Mouse (Mus musculus): ENCODE results near the gene Oosp2. TPM values are rescaled to one million over a fixed set of nuclear protein-coding genes. Genes with fewer than 3 reads are reported as not detected.

Gene Oosp2
- polyA plus RNA-seq, 1 experiment, result not detected

DNA sequence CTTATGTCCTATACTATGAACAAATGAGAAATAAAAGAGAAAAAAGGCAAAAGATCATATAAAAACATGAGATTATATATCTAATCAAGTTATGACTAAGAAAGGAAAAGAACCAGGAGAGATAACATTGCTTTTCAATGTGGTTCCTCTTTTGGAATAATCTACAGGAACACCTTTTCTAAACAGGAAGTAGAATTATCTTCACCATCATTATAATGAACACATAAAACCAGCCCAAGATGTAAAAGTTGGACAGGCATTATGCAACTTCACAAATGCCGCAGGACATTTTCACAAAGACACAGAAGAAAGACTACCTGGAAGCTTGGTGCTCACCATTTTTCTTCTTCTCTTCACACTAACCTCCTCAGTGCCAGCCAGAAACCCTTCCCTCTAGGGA is 47.3 kb downstream of the Oosp2 start:
- Histone ChIP-seq H3K4me3 (replicated peaks; ENCODE audit: extremely low read depth, low read depth, low read length) (no peak overlapping the region), H3K4me1 (ENCODE audit: control insufficient read depth, insufficient read depth, low read length) (peaks cover 2% of the 10 kb centered on the region; the same call in 1 of the 2 replicates)
- WGBS, result 52% methylated on average over 1 of the region's 1 CpGs
- TF ChIP-seq POLR2A (IDR thresholded peaks at IDR 0.05; ENCODE audit: borderline replicate concordance, extremely low read depth, low read depth, low read length), result no peak
- TF ChIP-seq CTCF (IDR thresholded peaks at IDR 0.05; ENCODE audit: insufficient read depth, low read length), result no peak
- DNase-seq, result no peak

DNA sequence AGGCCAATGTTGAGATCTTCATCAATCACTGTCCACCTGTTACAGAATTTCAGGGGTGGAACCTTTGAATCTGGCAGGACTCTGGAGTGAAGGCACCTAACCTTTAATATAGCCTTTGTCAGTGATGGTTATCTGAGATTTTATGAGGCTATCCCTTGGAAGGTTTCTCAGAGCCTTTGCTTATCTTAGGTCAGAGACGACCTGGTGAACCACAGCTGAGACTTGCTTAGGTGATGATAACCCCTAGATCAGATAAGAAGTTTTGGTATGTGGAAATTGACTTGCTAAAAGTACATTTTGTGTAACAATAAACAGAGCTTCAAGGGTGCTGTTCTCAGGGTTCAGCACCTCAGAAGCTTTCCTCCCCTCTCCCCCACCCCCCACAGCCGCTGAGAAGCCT is 48.1 kb downstream of the Oosp2 start:
- DNase-seq, result no peak
- H3K4me1 ChIP-seq (ENCODE audit: control insufficient read depth, insufficient read depth, low read length), result peaks cover 2% of the 10 kb centered on the region; the same call in 1 of the 2 replicates
- TF ChIP-seq POLR2A (IDR thresholded peaks at IDR 0.05; ENCODE audit: borderline replicate concordance, extremely low read depth, low read depth, low read length), result no peak
- TF ChIP-seq CTCF (IDR thresholded peaks at IDR 0.05; ENCODE audit: insufficient read depth, low read length), result no peak
- no peak overlapping the region for H3K4me3 ChIP-seq (replicated peaks; ENCODE audit: extremely low read depth, low read depth, low read length)
- 47% methylated on average over 2 of the region's 2 CpGs for WGBS

DNA sequence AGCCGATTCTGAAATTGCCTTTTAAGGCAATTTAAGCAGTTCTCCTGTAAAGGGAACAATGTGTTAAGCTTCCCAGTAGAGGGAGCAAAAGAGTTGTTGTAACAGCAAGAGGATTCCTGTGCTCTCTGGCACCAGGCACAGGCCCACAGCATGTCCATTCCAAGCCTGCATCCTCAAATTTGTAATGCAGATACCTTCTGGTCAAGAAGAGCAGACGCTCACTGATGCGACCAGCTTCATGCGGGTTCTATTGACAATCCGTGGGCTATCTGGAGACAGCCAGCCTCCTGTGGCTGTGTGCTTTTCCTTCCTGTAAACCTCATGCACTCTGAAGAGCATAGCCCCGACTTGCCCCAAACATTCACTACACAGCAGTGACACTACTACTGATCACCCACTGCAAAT is 48.8 kb downstream of the Oosp2 start:
- 14% methylated on average over 6 of the region's 6 CpGs for WGBS
- H3K4me3 ChIP-seq (replicated peaks; ENCODE audit: extremely low read depth, low read depth, low read length), result no peak overlapping the region
- TF ChIP-seq CTCF (IDR thresholded peaks at IDR 0.05; ENCODE audit: insufficient read depth, low read length) (peak; percentile 47; the same call in 1 of the 2 replicates), POLR2A (IDR thresholded peaks at IDR 0.05; ENCODE audit: borderline replicate concordance, extremely low read depth, low read depth, low read length) (no peak)
- no peak for DNase-seq
- peaks cover 2% of the 10 kb centered on the region; the same call in 1 of the 2 replicates for H3K4me1 ChIP-seq (ENCODE audit: control insufficient read depth, insufficient read depth, low read length)

DNA sequence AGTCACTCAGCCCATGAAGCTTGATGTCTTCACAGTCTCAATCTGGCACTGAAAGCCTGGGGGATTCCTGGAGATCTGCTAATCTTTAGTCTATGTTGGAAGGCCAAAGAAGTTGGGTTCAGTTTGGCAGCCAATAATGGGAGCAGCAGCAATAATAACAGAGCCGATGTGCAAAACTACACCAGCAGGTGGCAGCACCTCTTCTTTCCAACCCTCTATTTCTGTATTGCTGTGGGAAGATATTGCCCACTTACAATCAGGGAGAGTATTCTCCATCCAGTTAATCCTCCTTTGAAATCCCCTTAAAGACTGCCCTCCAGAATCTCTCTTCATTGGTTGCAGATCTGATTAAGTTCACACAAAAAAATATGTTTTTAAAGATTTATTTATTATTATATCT is 52.2 kb downstream of the Oosp2 start:
- 7% methylated on average over 1 of the region's 1 CpGs for WGBS
- no peak overlapping the region for H3K4me3 ChIP-seq (replicated peaks; ENCODE audit: extremely low read depth, low read depth, low read length)
- DNase-seq, result peak; percentile 25
- no peak for TF ChIP-seq POLR2A (IDR thresholded peaks at IDR 0.05; ENCODE audit: borderline replicate concordance, extremely low read depth, low read depth, low read length)
- TF ChIP-seq CTCF (IDR thresholded peaks at IDR 0.05; ENCODE audit: insufficient read depth, low read length), result peak; percentile 45
- no peaks in the 10 kb centered on the region for H3K4me1 ChIP-seq (ENCODE audit: control insufficient read depth, insufficient read depth, low read length)

DNA sequence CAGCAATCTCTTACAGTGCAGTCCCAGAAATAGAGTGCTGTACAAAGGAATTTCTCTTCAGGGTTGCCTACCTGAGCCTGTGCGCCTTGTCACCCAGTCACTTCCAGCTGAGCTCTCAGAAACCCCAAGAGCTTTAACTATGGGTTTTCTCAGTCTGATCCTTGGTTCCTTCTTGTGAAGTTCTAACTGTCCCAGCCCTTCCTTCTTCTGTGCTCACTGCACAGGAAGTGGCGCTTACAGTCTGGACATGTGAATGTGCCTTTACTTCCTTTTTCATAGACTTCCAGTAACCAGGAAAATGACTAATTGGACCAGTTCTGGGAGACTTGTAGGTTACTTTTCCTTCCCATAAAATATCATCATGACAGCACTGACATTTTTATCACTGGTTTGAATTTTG is 55.8 kb downstream of the Oosp2 start, which contains the start of gene Ms4a6d:
Gene Ms4a6d (minus strand): TSS at position 247 of the 400 bp plus-strand sequence.
- Histone ChIP-seq H3K4me3 (replicated peaks; ENCODE audit: extremely low read depth, low read depth, low read length) (no peak within 1 kb of the TSS), H3K4me1 (ENCODE audit: control insufficient read depth, insufficient read depth, low read length) (no peaks in the 10 kb centered on the region)
- DNase-seq, result no peak
- TF ChIP-seq CTCF (IDR thresholded peaks at IDR 0.05; ENCODE audit: insufficient read depth, low read length) (no peak), POLR2A (IDR thresholded peaks at IDR 0.05; ENCODE audit: borderline replicate concordance, extremely low read depth, low read depth, low read length) (no peak)
- WGBS, result 60% methylated on average over 2 of the region's 2 CpGs

DNA sequence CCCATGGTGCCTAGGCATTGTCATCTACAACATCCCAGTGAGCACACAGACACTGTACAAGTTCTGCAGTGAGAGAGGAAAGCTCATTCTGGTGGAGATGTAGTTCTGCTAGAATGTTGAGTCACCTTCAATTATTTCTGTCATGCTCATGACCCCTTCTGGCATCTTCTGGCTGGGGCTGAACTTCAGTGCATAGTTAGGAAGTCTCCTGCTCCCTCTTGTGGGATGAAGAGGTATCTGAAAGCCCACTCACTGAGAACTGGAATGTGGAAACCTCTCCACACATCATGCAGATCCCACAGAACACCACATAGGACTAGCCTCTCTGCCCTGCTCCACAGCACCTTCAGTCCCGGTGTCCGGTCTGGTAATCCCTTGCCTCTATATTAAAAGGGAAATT is 58.3 kb downstream of the Oosp2 start:
- no peak overlapping the region for H3K4me3 ChIP-seq (replicated peaks; ENCODE audit: extremely low read depth, low read depth, low read length)
- DNase-seq, result no peak
- no peak for TF ChIP-seq POLR2A (IDR thresholded peaks at IDR 0.05; ENCODE audit: borderline replicate concordance, extremely low read depth, low read depth, low read length)
- TF ChIP-seq CTCF (IDR thresholded peaks at IDR 0.05; ENCODE audit: insufficient read depth, low read length), result peak; percentile 16; the same call in 1 of the 2 replicates
- H3K4me1 ChIP-seq (ENCODE audit: control insufficient read depth, insufficient read depth, low read length), result no peaks in the 10 kb centered on the region
- WGBS, result 89% methylated on average over 2 of the region's 2 CpGs

DNA sequence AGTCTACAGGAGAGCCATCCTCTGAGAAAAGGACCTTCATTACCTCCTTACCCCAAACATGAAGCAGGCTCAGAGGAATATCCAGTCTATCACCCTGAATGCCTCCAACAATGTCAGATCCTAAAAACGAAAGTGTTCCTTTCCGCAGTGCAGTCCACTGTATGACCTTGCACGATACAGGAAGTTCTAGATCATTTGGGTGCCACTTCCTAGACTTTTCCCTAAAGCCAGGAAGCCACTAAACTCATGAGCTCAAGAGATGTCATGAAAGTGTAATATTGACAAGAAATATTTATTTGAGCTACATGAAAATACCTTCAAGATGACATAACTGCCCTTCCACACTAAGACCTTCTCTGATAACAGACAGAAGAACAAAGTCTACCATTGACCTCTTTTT is 59.0 kb downstream of the Oosp2 start:
- Histone ChIP-seq H3K4me3 (replicated peaks; ENCODE audit: extremely low read depth, low read depth, low read length) (no peak overlapping the region), H3K4me1 (ENCODE audit: control insufficient read depth, insufficient read depth, low read length) (no peaks in the 10 kb centered on the region)
- no peak for DNase-seq
- TF ChIP-seq POLR2A (IDR thresholded peaks at IDR 0.05; ENCODE audit: borderline replicate concordance, extremely low read depth, low read depth, low read length), result no peak
- TF ChIP-seq CTCF (IDR thresholded peaks at IDR 0.05; ENCODE audit: insufficient read depth, low read length), result no peak
- 72% methylated on average over 3 of the region's 3 CpGs for WGBS

Other genes with a start within 250 kb of the Oosp2 start
- gene Ms4a4b, start 217.0 kb downstream of the Oosp2 start, polyA plus RNA-seq (2012; rRNA removed), result 4.3 and 8.7 TPM in 2 replicates
- gene Ms4a6c, start 191.2 kb downstream of the Oosp2 start, polyA plus RNA-seq (2012; rRNA removed), result 3.6 and 7.1 TPM in 2 replicates
- gene Gm8369, start 174.6 kb downstream of the Oosp2 start, polyA plus RNA-seq (2012; rRNA removed), result 3.4 and 8.1 TPM in 2 replicates
- 4.2 and 7.2 TPM in 2 replicates for gene Ms4a6b, start 144.0 kb downstream of the Oosp2 start, polyA plus RNA-seq (2012; rRNA removed)
- gene Ms4a4d, start 123.8 kb downstream of the Oosp2 start, polyA plus RNA-seq (2012; rRNA removed), result 31.7 and 38.3 TPM in 2 replicates
- gene Ms4a6d, start 55.7 kb downstream of the Oosp2 start, polyA plus RNA-seq (2012; rRNA removed), result 2.5 and 4.1 TPM in 2 replicates
- gene Ms4a2, start 36.8 kb downstream of the Oosp2 start, polyA plus RNA-seq (2012; rRNA removed), result 0.05 and 0.14 TPM in 2 replicates
- not detected in 2 replicates for gene Ms4a3, start 19.7 kb downstream of the Oosp2 start, polyA plus RNA-seq (2012; rRNA removed)
- not detected in 2 replicates for gene Oosp1, start 30.6 kb upstream of the Oosp2 start, polyA plus RNA-seq (2012; rRNA removed)
- not detected in 2 replicates for gene Oosp3, start 36.5 kb upstream of the Oosp2 start, polyA plus RNA-seq (2012; rRNA removed)
- gene Gif, start 87.0 kb upstream of the Oosp2 start, polyA plus RNA-seq (2012; rRNA removed), result 0.14 and 0.18 TPM in 2 replicates
- gene Mrpl16, start 109.8 kb upstream of the Oosp2 start, polyA plus RNA-seq (2012; rRNA removed), result 4.8 and 6.6 TPM in 2 replicates
- gene Stx3, start 158.8 kb upstream of the Oosp2 start, polyA plus RNA-seq (2012; rRNA removed), result 22.1 and 23.1 TPM in 2 replicates
- gene Olfr1417, start 178.7 kb upstream of the Oosp2 start, polyA plus RNA-seq (2012; rRNA removed), result not detected in 2 replicates
- not detected in 2 replicates for gene Olfr1418, start 200.5 kb upstream of the Oosp2 start, polyA plus RNA-seq (2012; rRNA removed)
- not detected in 2 replicates for gene Olfr1419, start 214.5 kb upstream of the Oosp2 start, polyA plus RNA-seq (2012; rRNA removed)
- not detected in 2 replicates for gene Olfr1420, start 226.0 kb upstream of the Oosp2 start, polyA plus RNA-seq (2012; rRNA removed)